Mouse (Mus musculus): Measurements from ENCODE around the gene Palm2. TPM values are rescaled to one million over a fixed set of nuclear protein-coding genes. Genes with fewer than 3 reads are reported as not detected.

Palm2 gene
- total RNA-seq, 2 experiments from 2014 or later, result 0.54 to 1.9 TPM

- no peak for DNase-seq
Observed at GRCm38 (mm10) chr4:57622816-57623215, 188.8 kb downstream of the Palm2 start.

- DNase-seq, result no peak
Observed at GRCm38 (mm10) chr4:57624819-57625218, 190.8 kb downstream of the Palm2 start.

GRCm38 (mm10) chr4:57625306-57625705, 191.3 kb downstream of the Palm2 start:
- no peak for DNase-seq

- DNase-seq, result no peak
Observed at GRCm38 (mm10) chr4:57625756-57626155, 191.7 kb downstream of the Palm2 start.

- no peak for DNase-seq
Observed at GRCm38 (mm10) chr4:57626921-57627320, 192.9 kb downstream of the Palm2 start.

GRCm38 (mm10) chr4:57632386-57632785, 198.3 kb downstream of the Palm2 start:
- no peak for DNase-seq

GRCm38 (mm10) chr4:57633052-57633451, 199.0 kb downstream of the Palm2 start:
- DNase-seq, result no peak

GRCm38 (mm10) chr4:57634956-57635355, 200.9 kb downstream of the Palm2 start:
- no peak for DNase-seq

- DNase-seq, result no peak
Observed at GRCm38 (mm10) chr4:57636782-57637482, 202.9 kb downstream of the Palm2 start.

- no peak for DNase-seq
Observed at GRCm38 (mm10) chr4:57637636-57638386, 203.8 kb downstream of the Palm2 start.

GRCm38 (mm10) chr4:57638941-57639340, 204.9 kb downstream of the Palm2 start:
- no peak for DNase-seq

- DNase-seq, result no peak
Observed at GRCm38 (mm10) chr4:57640222-57640621, 206.2 kb downstream of the Palm2 start.

GRCm38 (mm10) chr4:57640971-57641370, 206.9 kb downstream of the Palm2 start:
- no peak for DNase-seq

- no peak for DNase-seq
Observed at GRCm38 (mm10) chr4:57650994-57651393, 216.9 kb downstream of the Palm2 start.

GRCm38 (mm10) chr4:57651547-57651946, 217.5 kb downstream of the Palm2 start:
- DNase-seq, result no peak

- DNase-seq, result no peak
Observed at GRCm38 (mm10) chr4:57652185-57652904, 218.3 kb downstream of the Palm2 start.

- no peak for DNase-seq
Observed at GRCm38 (mm10) chr4:57655966-57656365, 221.9 kb downstream of the Palm2 start.

- DNase-seq, result no peak
Observed at GRCm38 (mm10) chr4:57656388-57656787, 222.3 kb downstream of the Palm2 start.

- no peak for DNase-seq
Observed at GRCm38 (mm10) chr4:57656861-57657260, 222.8 kb downstream of the Palm2 start.

- DNase-seq, result no peak
Observed at GRCm38 (mm10) chr4:57660470-57660869, 226.4 kb downstream of the Palm2 start.

GRCm38 (mm10) chr4:57666101-57666500, 232.1 kb downstream of the Palm2 start:
- no peak for DNase-seq

GRCm38 (mm10) chr4:57670813-57671469, 236.9 kb downstream of the Palm2 start:
- no peak for DNase-seq
